Mouse (Mus musculus): ENCODE results near the gene Nr6a1. TPM values are rescaled to one million over a fixed set of nuclear protein-coding genes. Genes with fewer than 3 reads are reported as not detected.

Nr6a1 gene
- total and polyA plus RNA-seq, 3 experiments = 5.6 to 6.1 (median 5.8) TPM

DNA sequence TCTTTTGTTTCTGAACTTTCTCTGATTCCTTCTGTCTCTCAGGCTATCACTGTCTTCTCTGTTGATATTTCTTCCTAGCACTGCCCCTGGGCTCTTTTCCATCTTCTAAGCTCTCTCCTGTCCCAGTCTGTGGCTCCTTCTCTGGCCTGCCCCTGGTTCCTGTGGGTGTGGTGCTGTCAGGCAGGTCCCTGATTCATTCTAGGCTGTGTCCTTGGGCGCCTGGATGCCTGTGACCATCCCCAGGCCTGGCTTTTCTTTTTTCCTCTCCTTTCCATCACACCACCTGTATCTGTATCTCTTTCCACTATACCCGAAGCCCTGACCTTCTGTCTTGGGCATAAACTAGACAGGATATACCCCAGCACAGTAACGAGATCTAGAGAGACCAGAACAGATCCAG is 241.7 kb downstream of the Nr6a1 start:
- Histone ChIP-seq H3K4me1 (ENCODE audit: control insufficient read depth in 1 of 2, insufficient read depth in 2 of 2) (peaks cover 7 to 8% of the 10 kb centered on the region in 2 experiments), H3K27me3 (replicated peaks) (peaks cover 58% of the 10 kb centered on the region), H3K36me3 (replicated peaks in 1 of 2; ENCODE audit: control insufficient read depth in 1 of 2, insufficient read depth in 1 of 2, low read length in 1 of 2) (no peaks in the 10 kb centered on the region), H3K9ac (ENCODE audit: insufficient read depth, low read depth) (no peak overlapping the region), H3K9me3 (replicated peaks; ENCODE audit: low read length) (no peaks in the 10 kb centered on the region), H3K79me2 (replicated peaks; ENCODE audit: control insufficient read depth, extremely low read depth, insufficient read depth, poor library complexity, severe bottlenecking) (no peaks in the 10 kb centered on the region), H3K27ac (ENCODE audit: insufficient read depth, low read depth) (no peak overlapping the region), H3K4me2 (ENCODE audit: insufficient read depth, low read depth, poor library complexity, severe bottlenecking) (no peak overlapping the region), H3K4me3 (replicated peaks in 1 of 3; ENCODE audit: low read depth in 2 of 3, low read length in 2 of 3, poor library complexity in 1 of 3) (no peak overlapping the region)
- dilution Hi-C loops (cut with MboI; ENCODE audit: extremely low pct_ligation_motif_present, extremely low pct_unique_long_range_greater_than_20kb, low sequenced_read_pairs) (no loop called here), in situ Hi-C loops (cut with MboI; ENCODE audit: low pct_ligation_motif_present, low pct_unique_long_range_greater_than_20kb, low sequenced_read_pairs) (no loop called here)
- no peak for DNase-seq (ENCODE audit: extremely low read depth)
- TF ChIP-seq USF2 (conservative IDR thresholded peaks at IDR 0.05; ENCODE audit: low read depth, low read length) = no peak
- TF ChIP-seq JUN (IDR thresholded peaks at IDR 0.05; ENCODE audit: insufficient read depth, low read depth, low read length) = no peak
- TF ChIP-seq MYC (IDR thresholded peaks at IDR 0.05; ENCODE audit: low read depth, low read length) = no peak
- TF ChIP-seq IRF4 (IDR thresholded peaks at IDR 0.05; ENCODE audit: low read depth, low read length) = no peak
- TF ChIP-seq ETS1 (conservative IDR thresholded peaks at IDR 0.05; ENCODE audit: low read depth, low read length) = no peak
- TF ChIP-seq RAD21 (IDR thresholded peaks at IDR 0.05; ENCODE audit: low read depth, low read length) = no peak
- no peak for TF ChIP-seq UBTF (IDR thresholded peaks at IDR 0.05; ENCODE audit: low read depth, low read length)
- TF ChIP-seq PAX5 (IDR thresholded peaks at IDR 0.05; ENCODE audit: low read length) = no peak
- no peak for TF ChIP-seq BHLHE40 (IDR thresholded peaks at IDR 0.05; ENCODE audit: low read depth, low read length)
- no peak for TF ChIP-seq ZMIZ1 (IDR thresholded peaks at IDR 0.05; ENCODE audit: low read depth, low read length)
- TF ChIP-seq NRF1 (IDR thresholded peaks at IDR 0.05; ENCODE audit: low read depth, low read length) = no peak
- no peak for TF ChIP-seq MEF2A (IDR thresholded peaks at IDR 0.05; ENCODE audit: borderline replicate concordance, low read depth, low read length)
- TF ChIP-seq POLR2AphosphoS2 (IDR thresholded peaks at IDR 0.05; ENCODE audit: low read depth, low read length) = no peak
- no peak for TF ChIP-seq MAFK (IDR thresholded peaks at IDR 0.05; ENCODE audit: insufficient replicate concordance, low read length)

DNA sequence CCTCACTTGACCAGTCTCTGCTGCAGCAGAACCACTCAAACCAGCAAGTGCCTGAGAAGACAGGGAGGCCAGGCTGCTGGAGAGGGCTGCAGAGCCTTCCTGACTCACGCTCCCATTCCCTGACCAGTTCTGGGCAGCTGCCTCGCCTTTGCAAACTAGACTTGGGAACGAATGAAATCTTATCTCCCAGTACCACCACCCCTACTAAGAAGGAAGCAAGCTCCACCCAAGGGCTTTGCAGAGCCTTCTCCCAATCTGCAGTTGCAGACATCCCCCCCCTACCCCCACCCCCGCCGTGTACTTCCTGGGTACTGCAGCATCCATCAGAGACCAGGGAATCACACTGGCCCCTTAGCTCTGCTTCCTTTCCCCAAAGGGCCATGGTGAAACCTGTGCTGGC is 244.4 kb downstream of the Nr6a1 start:
- TF ChIP-seq USF2 (conservative IDR thresholded peaks at IDR 0.05; ENCODE audit: low read depth, low read length) (no peak), MAX (IDR thresholded peaks at IDR 0.05; ENCODE audit: low read length) (no peak), ETS1 (conservative IDR thresholded peaks at IDR 0.05; ENCODE audit: low read depth, low read length) (no peak), ZC3H11A (IDR thresholded peaks at IDR 0.05; ENCODE audit: low read depth, low read length) (no peak), MXI1 (IDR thresholded peaks at IDR 0.05; ENCODE audit: low read depth, low read length) (no peak), IRF4 (IDR thresholded peaks at IDR 0.05; ENCODE audit: low read depth, low read length) (no peak), NELFE (IDR thresholded peaks at IDR 0.05; ENCODE audit: low read depth, low read length) (no peak), CHD2 (IDR thresholded peaks at IDR 0.05; ENCODE audit: low read length) (no peak), HCFC1 (IDR thresholded peaks at IDR 0.05; ENCODE audit: low read depth, low read length) (no peak)
- no peak for DNase-seq (ENCODE audit: extremely low read depth)
- dilution Hi-C loops (cut with MboI; ENCODE audit: extremely low pct_ligation_motif_present, extremely low pct_unique_long_range_greater_than_20kb, low sequenced_read_pairs) (no loop called here), in situ Hi-C loops (cut with MboI; ENCODE audit: low pct_ligation_motif_present, low pct_unique_long_range_greater_than_20kb, low sequenced_read_pairs) (no loop called here)
- H3K4me1 ChIP-seq (ENCODE audit: control insufficient read depth in 1 of 2, insufficient read depth in 2 of 2) = peaks cover 5 to 7% of the 10 kb centered on the region in 2 experiments; a peak in 2 of 4 replicates
- no peaks in the 10 kb centered on the region for H3K36me3 ChIP-seq (replicated peaks in 1 of 2; ENCODE audit: control insufficient read depth in 1 of 2, insufficient read depth in 1 of 2, low read length in 1 of 2)
- H3K4me3 ChIP-seq (replicated peaks in 1 of 3; ENCODE audit: low read depth in 2 of 3, low read length in 2 of 3, poor library complexity in 1 of 3) = no peak overlapping the region
- peaks cover 54% of the 10 kb centered on the region for H3K27me3 ChIP-seq (replicated peaks)
- H3K79me2 ChIP-seq (replicated peaks; ENCODE audit: control insufficient read depth, extremely low read depth, insufficient read depth, poor library complexity, severe bottlenecking) = no peaks in the 10 kb centered on the region
- H3K9ac ChIP-seq (ENCODE audit: insufficient read depth, low read depth) = no peak overlapping the region
- H3K4me2 ChIP-seq (ENCODE audit: insufficient read depth, low read depth, poor library complexity, severe bottlenecking) = no peak overlapping the region
- no peak overlapping the region for H3K27ac ChIP-seq (ENCODE audit: insufficient read depth, low read depth)
- H3K9me3 ChIP-seq (replicated peaks; ENCODE audit: low read length) = no peaks in the 10 kb centered on the region
